Mouse (Mus musculus): Measurements from ENCODE around the gene Slc32a1.
A peak's percentile ranks its signal among the peaks of the same experiment; 100 is the strongest.

Slc32a1 gene

GRCm38 (mm10) chr2:158610488-158611325, at the start of gene Slc32a1:
Gene Slc32a1 (plus strand): TSS chr2:158610767.
- peak; percentile 58 for DNase-seq (ENCODE audit: low spot score)

- no peak for DNase-seq (ENCODE audit: low spot score)
Observed at GRCm38 (mm10) chr2:158560801-158561200, 49.8 kb upstream of the Slc32a1 start.

GRCm38 (mm10) chr2:158561371-158562144, 49.0 kb upstream of the Slc32a1 start:
- no peak for DNase-seq (ENCODE audit: low spot score)

- DNase-seq (ENCODE audit: low spot score), result no peak
Observed at GRCm38 (mm10) chr2:158570421-158571081, 40.0 kb upstream of the Slc32a1 start.

GRCm38 (mm10) chr2:158579979-158580378, 30.6 kb upstream of the Slc32a1 start:
- no peak for DNase-seq (ENCODE audit: low spot score)

GRCm38 (mm10) chr2:158584621-158585358, 25.8 kb upstream of the Slc32a1 start:
- no peak for DNase-seq (ENCODE audit: low spot score)

GRCm38 (mm10) chr2:158588524-158589271, 21.9 kb upstream of the Slc32a1 start:
- no peak for DNase-seq (ENCODE audit: low spot score)

GRCm38 (mm10) chr2:158590495-158590894, 20.1 kb upstream of the Slc32a1 start:
- DNase-seq (ENCODE audit: low spot score), result no peak

- DNase-seq (ENCODE audit: low spot score), result no peak
Observed at GRCm38 (mm10) chr2:158591286-158591685, 19.3 kb upstream of the Slc32a1 start.

GRCm38 (mm10) chr2:158593371-158593770, 17.2 kb upstream of the Slc32a1 start:
- no peak for DNase-seq (ENCODE audit: low spot score)

- DNase-seq (ENCODE audit: low spot score), result no peak
Observed at GRCm38 (mm10) chr2:158595103-158595502, 15.5 kb upstream of the Slc32a1 start.

- no peak for DNase-seq (ENCODE audit: low spot score)
Observed at GRCm38 (mm10) chr2:158595577-158595976, 15.0 kb upstream of the Slc32a1 start.

GRCm38 (mm10) chr2:158596803-158597202, 13.8 kb upstream of the Slc32a1 start:
- no peak for DNase-seq (ENCODE audit: low spot score)

GRCm38 (mm10) chr2:158600517-158600916, 10.1 kb upstream of the Slc32a1 start:
- DNase-seq (ENCODE audit: low spot score), result no peak

GRCm38 (mm10) chr2:158601326-158601725, 9.2 kb upstream of the Slc32a1 start:
- DNase-seq (ENCODE audit: low spot score), result no peak

GRCm38 (mm10) chr2:158602663-158603062, 7.9 kb upstream of the Slc32a1 start:
- no peak for DNase-seq (ENCODE audit: low spot score)

GRCm38 (mm10) chr2:158606511-158606964, 4.0 kb upstream of the Slc32a1 start:
- no peak for DNase-seq (ENCODE audit: low spot score)

- DNase-seq (ENCODE audit: low spot score), result no peak
Observed at GRCm38 (mm10) chr2:158609681-158610080, 886 bp upstream of the Slc32a1 start.

- DNase-seq (ENCODE audit: low spot score), result no peak
Observed at GRCm38 (mm10) chr2:158611326-158611719, 756 bp downstream of the Slc32a1 start.

- no peak for DNase-seq (ENCODE audit: low spot score)
Observed at GRCm38 (mm10) chr2:158611726-158612670, 1.4 kb downstream of the Slc32a1 start.

All from left cerebral cortex, adult 11 months (tissue).